Mouse (Mus musculus) C2C12 (cell line): ENCODE results near the gene Dusp14.

Experiments
- CTCF ChIP-seq: IDR thresholded peaks from one replicate; pipeline ENCODE4 v1.5.1; 2011; ENCODE audit not compliant: control insufficient read depth, insufficient read depth, insufficient read length
- FOSL1 ChIP-seq: IDR thresholded peaks from one replicate; pipeline ENCODE4 v1.8.0; 2011; ENCODE audit warnings: mild to moderate bottlenecking, low read length; ENCODE audit not compliant: poor library complexity, insufficient read depth, severe bottlenecking
- USF1 ChIP-seq: IDR thresholded peaks from one replicate; pipeline ENCODE4 v1.6.1; 2011; ENCODE audit warnings: low read depth, mild to moderate bottlenecking, control low read depth, moderate library complexity

DNA sequence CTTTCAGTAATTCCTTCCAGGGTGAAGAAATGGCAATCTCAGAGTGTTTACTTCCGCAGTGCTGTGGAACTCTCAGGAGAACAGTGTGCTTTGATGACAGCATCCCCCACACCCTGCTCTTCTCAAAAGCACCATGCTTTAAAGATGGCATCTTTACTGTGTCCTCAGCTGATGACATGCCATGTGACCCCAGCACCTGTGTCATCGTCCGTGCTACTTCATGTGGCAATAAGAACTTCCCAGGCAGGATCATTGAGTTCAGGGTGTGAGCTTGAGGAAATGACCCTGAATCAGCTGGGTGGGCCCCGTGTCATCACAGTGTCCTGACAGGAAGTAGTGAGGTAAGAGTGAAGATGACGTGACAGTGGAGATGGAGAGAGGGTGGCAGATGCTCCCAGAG, 36.5 kb downstream of the Dusp14 start:
- TF ChIP-seq USF1 (no peak), CTCF (no peak), FOSL1 (no peak)
